Mouse (Mus musculus) T-cell, adult 2 months (primary cell): ENCODE data around the gene Cdh4.

Experiments used
- DNase-seq: peaks from one replicate; pipeline ENCODE4 v3.0.0; 2022; ENCODE audit warnings: low spot score

The Cdh4 gene

GRCm38 (mm10) chr2:179538535-179538934 is 96.3 kb downstream of the Cdh4 start:
- no peak for DNase-seq

GRCm38 (mm10) chr2:179539532-179540245 is 97.5 kb downstream of the Cdh4 start:
- no peak for DNase-seq

GRCm38 (mm10) chr2:179541096-179541495 is 98.9 kb downstream of the Cdh4 start:
- DNase-seq, result no peak

DNA sequence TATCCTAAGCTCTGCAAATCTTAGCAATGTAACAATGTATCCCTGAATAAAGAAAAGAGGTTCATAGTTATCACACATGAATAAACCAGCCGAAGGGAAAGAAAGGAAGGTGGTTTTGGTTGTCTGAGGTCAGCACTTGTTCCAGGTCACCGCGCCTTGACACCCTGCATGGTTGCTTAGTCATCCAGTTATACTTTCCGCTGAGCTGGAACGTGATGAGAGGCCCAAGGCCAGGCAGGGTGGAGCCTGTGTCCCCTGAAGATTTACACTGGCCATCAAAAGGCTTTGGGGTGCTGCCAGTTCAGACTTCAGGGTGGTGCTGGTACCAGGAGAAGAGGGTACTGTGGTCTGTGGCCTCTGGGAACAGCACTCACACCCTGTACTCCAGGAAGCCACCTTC is 105.4 kb downstream of the Cdh4 start:
- DNase-seq, result no peak

DNA sequence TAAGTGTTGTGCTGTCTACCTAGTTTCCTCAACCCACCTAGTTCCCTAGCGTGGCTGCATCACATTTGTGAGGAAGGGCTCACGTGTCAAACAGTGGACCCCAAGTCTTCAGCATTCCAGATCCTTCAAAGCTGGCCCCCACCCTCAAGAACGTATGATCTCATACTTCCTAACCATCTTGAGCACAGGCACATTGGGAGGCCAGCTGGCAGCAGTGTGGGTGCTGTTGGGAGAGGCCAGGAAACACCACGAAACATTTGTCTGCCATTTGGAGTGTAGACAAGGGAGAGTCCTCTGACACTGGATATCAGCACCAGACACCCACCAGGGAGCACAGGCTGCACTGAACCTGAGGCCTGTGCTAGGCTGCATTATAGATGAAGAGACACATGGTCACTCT is 113.7 kb downstream of the Cdh4 start:
- no peak for DNase-seq

DNA sequence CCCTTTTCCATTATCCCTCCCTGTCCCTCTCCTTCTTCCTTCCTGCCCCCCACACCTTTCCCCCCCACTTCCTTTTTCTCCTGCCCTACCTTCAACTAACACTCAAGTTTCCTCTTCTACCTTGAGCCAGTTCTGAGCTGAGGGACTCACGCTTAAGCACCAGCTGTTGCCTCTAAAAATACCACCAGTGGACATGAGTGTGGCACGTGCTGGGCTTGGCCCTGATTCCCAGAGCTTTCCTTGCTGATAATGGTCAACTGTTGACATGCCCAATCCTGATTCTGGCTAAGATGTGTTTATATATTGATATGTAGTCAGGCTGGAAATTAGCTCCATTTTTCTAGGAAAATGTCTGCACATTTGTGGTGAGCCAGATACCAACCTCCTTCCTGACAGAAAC is 120.1 kb downstream of the Cdh4 start:
- DNase-seq, result no peak

GRCm38 (mm10) chr2:179565611-179566010 is 123.4 kb downstream of the Cdh4 start:
- DNase-seq, result no peak

- DNase-seq, result no peak
These were observed 125.7 kb downstream of the Cdh4 start for GRCm38 (mm10) chr2:179567886-179568285.

DNA sequence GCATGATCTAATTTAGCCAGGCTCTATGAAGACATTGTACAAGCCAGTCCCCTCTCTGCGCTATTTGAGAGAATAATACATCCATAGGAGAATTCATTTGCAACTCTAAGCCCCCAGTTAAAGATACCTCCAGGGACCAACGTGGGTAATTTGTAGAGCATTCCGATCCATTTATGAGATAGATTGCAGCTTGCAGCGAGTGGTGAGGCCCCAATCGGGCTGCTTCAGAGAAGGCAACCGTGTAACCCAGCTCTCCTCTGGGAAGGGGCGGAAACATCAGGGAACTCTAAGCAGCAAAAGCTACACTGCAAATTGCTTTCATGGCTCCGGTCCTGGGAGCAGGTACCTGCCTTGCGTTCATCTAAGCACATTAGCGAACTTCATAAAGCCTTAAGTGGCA is 126.9 kb downstream of the Cdh4 start:
- DNase-seq, result no peak

- no peak for DNase-seq
These were observed 129.0 kb downstream of the Cdh4 start for GRCm38 (mm10) chr2:179571175-179571769.

- DNase-seq, result no peak
These were observed 131.1 kb downstream of the Cdh4 start for GRCm38 (mm10) chr2:179573331-179573730.

GRCm38 (mm10) chr2:179573786-179574185 is 131.6 kb downstream of the Cdh4 start:
- no peak for DNase-seq

- no peak for DNase-seq
These were observed 133.4 kb downstream of the Cdh4 start for GRCm38 (mm10) chr2:179575585-179575984.

DNA sequence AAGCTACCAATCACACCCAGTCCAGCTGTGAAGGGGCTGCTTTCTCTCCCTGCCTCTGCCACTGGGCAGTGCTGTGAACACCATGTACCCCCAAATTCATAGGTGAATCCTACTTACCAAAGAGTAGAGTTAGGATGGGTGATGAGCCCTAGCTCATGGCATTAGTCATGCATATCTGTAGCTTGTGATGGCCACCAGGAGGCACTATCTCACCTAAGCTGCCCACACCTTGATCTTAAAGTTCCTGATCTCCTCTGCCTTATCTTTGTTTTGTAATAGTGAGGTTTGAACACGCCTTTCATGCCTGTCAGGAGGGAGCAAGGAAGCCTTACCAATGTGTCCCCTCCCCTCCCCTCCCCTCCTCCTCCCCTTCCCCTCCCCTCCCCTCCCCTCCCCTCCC is 134.0 kb downstream of the Cdh4 start:
- no peak for DNase-seq

DNA sequence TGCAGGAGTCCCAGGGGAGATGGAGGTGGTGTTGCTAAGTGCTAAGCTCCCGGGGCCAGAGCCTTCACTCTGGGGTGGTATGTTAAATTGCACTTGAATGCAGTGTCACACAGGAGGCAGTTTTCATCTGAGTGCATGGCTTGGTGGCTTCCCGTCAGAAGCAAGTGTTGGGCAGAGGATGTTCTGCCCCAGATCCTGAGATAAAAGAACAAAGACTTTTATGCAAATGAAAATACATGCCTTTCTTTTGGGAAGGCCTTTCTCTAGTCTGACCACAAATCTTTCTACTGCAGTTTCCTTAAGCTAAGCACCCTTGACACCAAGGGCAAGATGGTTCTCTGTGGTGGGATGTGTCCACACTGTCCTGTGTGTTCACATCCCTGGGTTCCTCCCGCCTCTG is 136.1 kb downstream of the Cdh4 start:
- DNase-seq, result no peak

- DNase-seq, result no peak
These were observed 136.6 kb downstream of the Cdh4 start for GRCm38 (mm10) chr2:179578842-179579241.

- no peak for DNase-seq
These were observed 138.2 kb downstream of the Cdh4 start for GRCm38 (mm10) chr2:179580415-179580814.

DNA sequence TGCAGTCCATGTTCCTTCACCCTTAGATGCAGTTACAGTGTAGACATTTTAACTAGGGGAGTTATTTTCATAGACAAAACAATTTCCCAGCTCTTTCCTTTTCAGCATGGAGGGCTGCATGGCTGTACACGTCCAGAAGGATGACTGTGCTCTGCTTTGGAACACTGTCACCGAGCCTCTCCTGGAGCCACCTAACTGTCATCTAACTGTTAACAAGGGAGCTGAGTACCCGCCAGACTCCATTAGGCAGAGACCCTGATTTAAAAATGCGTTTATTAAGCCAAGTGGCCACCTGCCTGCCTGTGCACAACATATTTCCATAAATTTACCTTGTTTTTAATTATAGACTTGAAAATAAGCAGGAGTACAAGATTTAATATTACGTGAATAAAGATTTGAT is 138.8 kb downstream of the Cdh4 start:
- DNase-seq, result no peak

DNA sequence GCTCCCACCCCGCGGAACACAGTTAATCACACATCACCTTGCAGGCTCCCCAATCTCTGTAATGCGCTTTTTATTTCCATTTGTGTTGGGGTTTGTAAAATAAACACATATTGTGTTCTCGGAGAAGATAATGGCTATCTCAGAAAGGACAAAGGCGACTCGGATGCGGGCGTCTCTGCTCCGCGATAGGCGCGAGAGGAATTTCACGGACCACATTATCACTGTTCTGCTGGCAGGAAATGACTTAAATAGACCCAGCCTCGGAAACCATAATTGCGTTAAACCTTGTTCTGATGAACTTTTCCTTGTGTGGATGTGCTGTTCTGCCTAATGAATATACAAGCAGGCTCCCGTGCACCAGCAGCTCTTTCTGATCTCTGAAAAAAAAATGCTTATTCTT is 140.7 kb downstream of the Cdh4 start:
- DNase-seq, result no peak

- no peak for DNase-seq
These were observed 142.4 kb downstream of the Cdh4 start for GRCm38 (mm10) chr2:179584672-179585071.

GRCm38 (mm10) chr2:179586436-179586835 is 144.2 kb downstream of the Cdh4 start:
- no peak for DNase-seq

DNA sequence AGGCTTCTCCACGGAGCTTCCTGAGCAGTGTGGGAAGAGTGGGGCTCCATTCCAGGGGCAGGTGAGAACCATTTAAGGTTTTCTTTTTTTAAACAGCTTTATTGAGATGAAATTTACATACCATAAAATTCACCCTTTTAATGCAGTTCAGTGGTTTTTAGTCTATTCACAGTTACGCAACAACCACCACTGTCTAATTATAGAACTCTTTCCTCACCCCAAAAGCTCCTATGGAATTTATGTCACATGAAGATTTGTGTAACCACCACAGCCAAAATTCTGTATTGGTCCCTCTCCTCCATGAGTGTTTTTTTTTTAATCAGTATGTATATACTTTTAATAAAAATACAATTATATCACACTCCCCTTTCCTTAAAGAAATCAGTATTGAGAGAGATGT is 144.8 kb downstream of the Cdh4 start:
- no peak for DNase-seq

DNA sequence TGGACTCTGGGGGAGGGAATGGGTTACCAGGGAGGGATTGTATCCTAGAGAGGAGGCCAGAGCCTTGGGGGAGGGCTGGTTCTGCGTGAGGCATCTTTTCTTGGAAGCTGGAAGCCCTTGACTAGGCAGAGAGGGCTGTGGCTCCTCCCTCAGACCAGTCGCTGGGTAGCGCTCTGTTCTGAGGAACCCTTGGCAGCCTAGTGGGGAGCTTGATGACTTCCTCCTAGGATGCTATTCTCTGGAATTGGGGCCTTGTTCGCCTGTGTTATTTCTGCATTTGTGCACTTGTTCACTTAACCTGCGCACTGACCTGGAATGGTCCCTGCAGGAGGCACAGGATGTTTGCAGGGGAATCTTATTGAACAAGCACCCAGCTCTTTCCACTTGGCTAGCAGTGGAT is 149.4 kb downstream of the Cdh4 start:
- no peak for DNase-seq

DNA sequence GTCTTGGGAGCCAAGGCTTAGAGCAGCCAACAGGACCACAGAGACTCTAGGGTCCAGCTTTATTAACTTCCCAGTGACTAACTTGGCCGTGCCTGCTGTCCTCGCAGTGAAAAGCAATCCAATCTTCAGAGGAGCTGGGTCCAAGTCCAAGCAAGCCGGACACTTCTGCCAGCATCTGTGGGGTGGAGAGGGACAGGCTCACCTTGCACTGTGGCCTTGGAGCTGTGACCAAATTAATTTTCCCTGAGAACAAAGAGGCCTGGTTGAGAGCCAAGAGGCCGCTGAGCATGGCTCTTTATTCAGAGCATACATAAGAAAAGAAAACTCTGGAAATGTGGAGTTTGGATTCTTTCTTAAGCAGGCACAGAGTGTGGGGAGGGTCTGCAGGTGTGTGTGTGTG is 152.8 kb downstream of the Cdh4 start:
- DNase-seq, result no peak
